Mouse (Mus musculus): ENCODE data around the gene 4930430F08Rik. TPM values are rescaled to one million over a fixed set of nuclear protein-coding genes. Genes with fewer than 3 reads are reported as not detected.

Gene 4930430F08Rik
- total RNA-seq, 2 experiments from 2014 or later = 23.3 to 24.0 TPM

DNA sequence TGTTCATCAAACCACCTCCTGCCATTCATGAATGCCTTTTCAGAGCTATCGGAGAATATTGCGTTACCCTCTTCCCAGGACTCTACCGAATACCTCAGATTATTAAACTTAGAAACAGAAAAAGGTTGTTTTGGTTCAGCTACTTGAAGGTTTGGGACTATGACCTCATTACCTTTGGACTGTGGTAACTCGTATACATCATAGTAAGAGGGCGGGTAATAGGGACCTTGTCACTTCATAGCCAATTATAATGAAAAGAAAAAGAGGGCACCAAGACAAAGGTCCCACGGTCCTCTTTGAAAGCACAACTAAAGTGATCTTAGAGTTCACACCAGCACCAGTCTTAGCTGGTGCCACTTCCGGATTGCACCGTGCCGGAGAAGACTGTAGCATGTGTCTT, 67.9 kb downstream of the 4930430F08Rik start:
- no peak for DNase-seq (ENCODE audit: low spot score in 2 of 2)

Other genes starting within 250 kb of the 4930430F08Rik start
- gene Gm4302, start 249.6 kb downstream of the 4930430F08Rik start, total RNA-seq (2021) = not detected
- not detected for gene Gm4303, start 244.5 kb downstream of the 4930430F08Rik start, total RNA-seq (2021)
- gene Gm4305, start 239.3 kb downstream of the 4930430F08Rik start, total RNA-seq (2021) = not detected
- not detected for gene Gm4307, start 229.1 kb downstream of the 4930430F08Rik start, total RNA-seq (2021)
- gene Gm4312, start 207.9 kb downstream of the 4930430F08Rik start, total RNA-seq (2021) = not detected
- gene Tmtc3, start 103.1 kb downstream of the 4930430F08Rik start, total RNA-seq (2021) = 10 to 100 TPM; 12.7 to 16.3 TPM
- 10 to 100 TPM; 15.2 to 17.2 TPM for gene Cep290, start 102.9 kb downstream of the 4930430F08Rik start, total RNA-seq (2021)
- not detected for gene 1700017N19Rik, start 61 bp upstream of the 4930430F08Rik start, total RNA-seq (2021)